Mouse (Mus musculus) stomach, embryonic 16.5 days (tissue): ENCODE data around the gene Ap1s2. TPM values are rescaled to one million over a fixed set of nuclear protein-coding genes. Genes with fewer than 3 reads are reported as not detected.
A peak's percentile ranks its signal among the peaks of the same experiment; 100 is the strongest.

Experiments used
- ATAC-seq: fragments of 200-750 bp; cut with Nextera tagmentation; 2 replicates; pipeline ENCODE4 v1.8.0; 2017; ENCODE audit warnings: moderate number of reproducible peaks, moderate TSS enrichment; ENCODE audit not compliant: insufficient read depth, low FRiP score
- H3K27ac ChIP-seq: fragments of 300-500 bp; sonication (generic); 2 replicates; pipeline ENCODE4 v1.5.1; 2014; ENCODE audit warnings: low read length
- H3K27me3 ChIP-seq: fragments of 300-500 bp; sonication (generic); 2 replicates; pipeline ENCODE4 v1.6.1; 2014; ENCODE audit warnings: low read length, control low read depth, mixed read lengths; ENCODE audit not compliant: control insufficient read depth, insufficient read depth
- H3K36me3 ChIP-seq: fragments of 300-500 bp; sonication (generic); 2 replicates; pipeline ENCODE4 v1.6.1; 2014; ENCODE audit warnings: low read length; ENCODE audit not compliant: control insufficient read depth, insufficient read depth
- H3K4me1 ChIP-seq: fragments of 300-500 bp; sonication (generic); 2 replicates; pipeline ENCODE4 v1.6.1; 2014; ENCODE audit warnings: low read length, control low read depth, mixed read lengths; ENCODE audit not compliant: control insufficient read depth, insufficient read depth
- H3K4me2 ChIP-seq: fragments of 300-500 bp; sonication (generic); 2 replicates; pipeline ENCODE4 v1.6.1; 2014; ENCODE audit warnings: low read depth, low read length, mixed read lengths
- H3K4me3 ChIP-seq: fragments of 300-500 bp; sonication (generic); replicated peaks from 2 replicates; pipeline ENCODE4 v1.5.1; 2014; ENCODE audit warnings: mild to moderate bottlenecking, low read length
- H3K9ac ChIP-seq: fragments of 300-500 bp; sonication (generic); 2 replicates; pipeline ENCODE4 v1.6.1; 2014; ENCODE audit warnings: low read length
- H3K9me3 ChIP-seq: fragments of 300-500 bp; sonication (generic); replicated peaks from 2 replicates; pipeline ENCODE4 v1.6.1; 2016; ENCODE audit warnings: low read length, control low read depth; ENCODE audit not compliant: control insufficient read depth
- WGBS: fragments of 180-500 bp; shearing (Covaris S2); extraction: QIAGEN DNeasy Blood & Tissue Kit; methylation state at CpG from one replicate; pipeline ENCODE4 v1.1.7; 2014; 5-methylcytosine and 5-hydroxymethylcytosine counted together
- polyA plus RNA-seq: library from polyadenylated mRNA; unstranded; fragments of >200 nt; fragmentation: Nextera tagmentation; extraction: Ambion mirVana; gene quantifications from 2 replicates; pipeline ENCODE4 v1.2.1, GENCODE M21; 2015

Gene Ap1s2
- polyA plus RNA-seq, 1 experiment from 2014 or later: 24.1 TPM

DNA sequence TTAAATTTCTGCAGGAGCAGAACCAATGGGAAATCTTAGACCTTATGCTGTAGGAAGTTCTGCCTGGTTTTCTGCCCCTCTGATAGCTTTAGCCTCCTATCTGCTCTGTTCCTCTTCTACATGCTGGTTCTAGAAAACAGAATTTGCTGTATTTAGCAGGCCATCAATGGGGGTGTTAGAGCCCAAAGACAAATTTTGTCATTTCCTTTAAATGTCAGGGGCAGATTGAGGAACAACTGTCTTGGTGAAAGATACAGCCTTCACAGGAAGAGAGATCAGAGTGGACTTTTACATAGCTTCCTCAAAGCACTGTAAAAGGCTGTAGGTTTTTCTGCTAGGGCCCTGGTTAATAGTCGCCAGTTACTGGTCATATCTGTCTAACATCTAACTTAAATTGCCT lies 11.5 kb upstream of the Ap1s2 start:
- Histone ChIP-seq H3K27me3 (peaks cover 3% of the 10 kb centered on the region; the same call in 1 of the 2 replicates), H3K4me1 (no peaks in the 10 kb centered on the region), H3K27ac (no peak overlapping the region), H3K9me3 (no peaks in the 10 kb centered on the region), H3K36me3 (no peaks in the 10 kb centered on the region), H3K9ac (no peak overlapping the region), H3K4me3 (no peak overlapping the region), H3K4me2 (no peak overlapping the region)
- no peak for ATAC-seq
- WGBS: 62% methylated on average over 1 of the region's 1 CpGs

GRCm38 (mm10) chrX:163899431-163900020 lies 9.3 kb upstream of the Ap1s2 start:
- H3K4me2 ChIP-seq: no peak overlapping the region
- no peak overlapping the region for H3K4me3 ChIP-seq
- no peak for ATAC-seq
- WGBS: 49% methylated on average over 5 of the region's 5 CpGs
- no peaks in the 10 kb centered on the region for H3K9me3 ChIP-seq
- no peak overlapping the region for H3K9ac ChIP-seq
- peaks cover 3% of the 10 kb centered on the region; the same call in 1 of the 2 replicates for H3K27me3 ChIP-seq
- no peak overlapping the region for H3K27ac ChIP-seq
- no peaks in the 10 kb centered on the region for H3K4me1 ChIP-seq
- H3K36me3 ChIP-seq: no peaks in the 10 kb centered on the region

- H3K4me2 ChIP-seq: no peak overlapping the region
- 76% methylated on average over 2 of the region's 2 CpGs for WGBS
- no peak overlapping the region for H3K27ac ChIP-seq
- H3K4me1 ChIP-seq: no peaks in the 10 kb centered on the region
- H3K36me3 ChIP-seq: no peaks in the 10 kb centered on the region
- no peak overlapping the region for H3K9ac ChIP-seq
- no peaks in the 10 kb centered on the region; the same call in 1 of the 2 replicates for H3K9me3 ChIP-seq
- H3K27me3 ChIP-seq: peaks cover 3% of the 10 kb centered on the region; the same call in 1 of the 2 replicates
- H3K4me3 ChIP-seq: no peak overlapping the region
- no peak for ATAC-seq
Observed at GRCm38 (mm10) chrX:163906861-163907260, 2.0 kb upstream of the Ap1s2 start.

DNA sequence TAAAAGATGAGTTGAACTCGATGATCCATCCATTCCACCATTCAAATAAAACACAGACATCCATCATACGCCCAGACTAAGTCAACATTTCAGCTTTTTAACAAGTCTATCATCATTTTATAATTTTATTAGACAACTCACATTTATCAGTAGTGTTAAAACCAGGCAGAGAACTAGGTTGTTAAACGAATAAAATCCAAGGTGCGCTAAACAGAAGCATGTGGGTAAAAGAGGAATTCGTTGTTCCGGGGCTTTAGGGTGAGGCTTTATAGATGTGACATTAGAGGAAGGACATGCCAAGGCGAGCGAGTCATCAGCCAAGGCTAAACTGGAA lies 847 bp upstream of the Ap1s2 start:
- H3K9ac ChIP-seq: peak overlapping the region; percentile 27; the same call in 1 of the 2 replicates
- H3K36me3 ChIP-seq: no peaks in the 10 kb centered on the region
- WGBS: 18% methylated on average over 8 of the region's 8 CpGs
- no peaks in the 10 kb centered on the region; the same call in 1 of the 2 replicates for H3K9me3 ChIP-seq
- no peaks in the 10 kb centered on the region for H3K4me1 ChIP-seq
- ATAC-seq: no peak
- H3K27ac ChIP-seq: peak overlapping the region; percentile 80; the same call in 1 of the 2 replicates
- peaks cover 4% of the 10 kb centered on the region; the same call in 1 of the 2 replicates for H3K27me3 ChIP-seq
- H3K4me2 ChIP-seq: peak overlapping the region; percentile 53
- H3K4me3 ChIP-seq: peak overlapping the region; percentile 62

DNA sequence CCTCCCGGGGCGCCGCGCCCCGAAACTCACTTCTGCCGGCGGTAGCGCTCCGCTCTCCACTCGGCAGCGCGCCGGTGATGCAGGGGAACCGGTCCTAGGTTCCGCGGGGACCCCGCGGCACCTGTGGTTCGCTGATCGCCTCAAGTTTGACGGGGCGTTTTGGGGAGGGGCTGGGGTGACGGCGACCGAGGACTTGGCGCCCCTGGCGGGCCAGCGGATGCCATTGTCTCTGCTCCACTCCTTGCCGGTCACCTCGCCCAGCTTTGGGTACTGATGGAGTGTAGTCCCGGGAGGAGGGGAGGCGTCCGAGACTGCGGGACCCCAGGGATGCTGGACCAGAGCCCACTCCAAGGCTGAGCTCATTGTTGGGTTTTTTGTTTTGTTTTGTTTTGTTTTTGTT lies 564 bp downstream of the Ap1s2 start:
- H3K27me3 ChIP-seq: peaks cover 7% of the 10 kb centered on the region; the same call in 1 of the 2 replicates
- H3K4me2 ChIP-seq: peak overlapping the region; percentile 56
- H3K9ac ChIP-seq: peak overlapping the region; percentile 73
- WGBS: 30% methylated on average over 34 of the region's 34 CpGs
- 0 out of 2 replicates have a peak, but pooled peaks have one; percentile 9 for ATAC-seq
- no peaks in the 10 kb centered on the region; the same call in 1 of the 2 replicates for H3K9me3 ChIP-seq
- no peaks in the 10 kb centered on the region for H3K36me3 ChIP-seq
- H3K4me1 ChIP-seq: no peaks in the 10 kb centered on the region
- peak overlapping the region; percentile 55 for H3K27ac ChIP-seq
- peak overlapping the region; percentile 64 for H3K4me3 ChIP-seq

GRCm38 (mm10) chrX:163912791-163913190 lies 4.0 kb downstream of the Ap1s2 start:
- no peaks in the 10 kb centered on the region; the same call in 1 of the 2 replicates for H3K9me3 ChIP-seq
- no peak overlapping the region for H3K9ac ChIP-seq
- no peak overlapping the region for H3K4me2 ChIP-seq
- H3K4me3 ChIP-seq: no peak overlapping the region
- H3K36me3 ChIP-seq: no peaks in the 10 kb centered on the region
- H3K27ac ChIP-seq: no peak overlapping the region
- H3K4me1 ChIP-seq: no peaks in the 10 kb centered on the region
- no peak for ATAC-seq
- H3K27me3 ChIP-seq: peaks cover 7% of the 10 kb centered on the region; the same call in 1 of the 2 replicates

DNA sequence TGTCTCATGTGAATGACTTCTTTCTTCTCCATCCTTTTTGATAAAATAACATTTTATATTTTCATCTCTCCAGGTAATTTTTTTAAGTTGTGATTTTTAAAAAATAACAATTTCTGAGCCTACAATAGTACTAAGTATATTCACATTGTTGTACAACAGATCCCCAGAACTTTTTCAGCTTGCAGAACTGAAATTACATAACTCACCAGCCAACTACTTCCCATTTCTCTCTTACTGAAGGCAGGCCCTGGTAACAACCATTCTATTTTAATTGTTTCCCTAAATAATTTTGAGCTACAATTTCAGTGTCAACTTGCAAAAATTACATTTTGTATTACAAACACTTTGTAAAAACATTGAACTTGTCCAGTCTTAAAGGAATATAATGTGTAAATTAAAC lies 20.7 kb downstream of the Ap1s2 start:
- Histone ChIP-seq H3K4me3 (no peak overlapping the region), H3K27me3 (no peaks in the 10 kb centered on the region; the same call in 1 of the 2 replicates), H3K4me2 (no peak overlapping the region), H3K27ac (no peak overlapping the region), H3K9ac (no peak overlapping the region), H3K9me3 (no peaks in the 10 kb centered on the region), H3K36me3 (no peaks in the 10 kb centered on the region), H3K4me1 (no peaks in the 10 kb centered on the region)
- no peak for ATAC-seq

DNA sequence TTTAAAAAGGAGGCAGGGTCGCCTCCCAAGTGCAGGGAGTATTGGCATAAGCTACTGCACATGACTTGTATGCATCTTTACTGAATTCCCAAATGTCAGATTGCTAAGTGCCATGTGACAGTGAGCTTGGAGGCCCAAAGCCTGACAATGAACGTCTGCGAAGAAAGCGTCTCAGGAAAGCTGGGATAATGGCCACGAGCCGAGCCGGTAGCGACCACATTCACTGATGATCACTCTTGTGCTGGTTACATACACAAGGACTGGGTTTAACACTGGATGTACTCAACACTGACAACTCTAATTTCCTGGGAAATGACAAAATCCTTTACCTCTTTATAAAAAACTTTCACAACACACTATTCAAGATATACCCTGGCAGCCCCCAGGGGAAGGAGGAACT lies 25.9 kb downstream of the Ap1s2 start:
- Histone ChIP-seq H3K4me2 (no peak overlapping the region), H3K9me3 (no peaks in the 10 kb centered on the region), H3K4me3 (no peak overlapping the region), H3K27me3 (no peaks in the 10 kb centered on the region; the same call in 1 of the 2 replicates), H3K4me1 (no peaks in the 10 kb centered on the region), H3K27ac (no peak overlapping the region), H3K9ac (no peak overlapping the region), H3K36me3 (no peaks in the 10 kb centered on the region)
- WGBS: 88% methylated on average over 8 of the region's 8 CpGs
- ATAC-seq: no peak

GRCm38 (mm10) chrX:163938587-163938986 lies 29.8 kb downstream of the Ap1s2 start:
- Histone ChIP-seq H3K4me1 (no peaks in the 10 kb centered on the region), H3K4me2 (no peak overlapping the region), H3K36me3 (no peaks in the 10 kb centered on the region), H3K27ac (no peak overlapping the region), H3K4me3 (no peak overlapping the region), H3K9ac (no peak overlapping the region), H3K9me3 (no peaks in the 10 kb centered on the region), H3K27me3 (no peaks in the 10 kb centered on the region; the same call in 1 of the 2 replicates)
- 81% methylated on average over 6 of the region's 6 CpGs for WGBS
- ATAC-seq: no peak
